8 mouse cellular contexts compared by ENCODE assay signal in the genomic region with DNA sequence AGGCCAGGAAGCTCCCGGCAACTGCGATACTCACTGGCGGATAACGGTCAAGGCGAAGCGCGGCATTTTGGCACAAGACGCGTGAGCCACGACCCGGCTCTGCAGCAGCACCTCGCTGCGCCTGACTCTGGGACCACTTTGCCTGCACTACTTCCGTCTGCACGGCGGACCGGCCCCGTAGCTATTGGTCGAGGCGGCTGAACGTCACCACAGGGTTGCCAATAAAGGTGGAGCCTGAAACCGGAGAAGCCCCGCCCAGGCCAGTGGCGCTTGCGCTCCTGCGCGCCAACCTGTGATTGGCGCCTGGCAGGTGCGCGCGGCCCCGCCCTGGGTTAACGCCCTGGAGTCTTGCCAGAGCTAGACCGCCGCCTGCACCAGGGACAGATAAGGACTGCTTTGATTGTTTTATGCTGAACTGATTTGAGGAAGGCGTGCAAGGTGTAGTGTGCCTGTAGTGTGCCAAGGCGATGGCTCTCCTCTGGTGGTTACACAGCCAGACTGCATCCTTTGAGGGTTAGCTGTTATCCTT. TPM values are rescaled to one million over a fixed set of nuclear protein-coding genes. Genes with fewer than 3 reads are reported as not detected.
DNase-seq lines count a peak whose midpoint lies in the region; ATAC-seq and TF ChIP-seq lines count a peak whose summit lies in the region.

Gene Tigar (minus strand): TSS at position 156 of the 529 bp plus-strand sequence.

- H3K4me2 ChIP-seq in hindbrain, postnatal 0 days (ENCODE audit: low read depth, low read length), result peak within 1 kb of the TSS; percentile 90

- TF ChIP-seq CTCF in gastrocnemius, adult 2 months (IDR thresholded peaks at IDR 0.05), result no peak
- TF ChIP-seq CTCF in hindbrain, postnatal 0 days (IDR thresholded peaks at IDR 0.05; ENCODE audit: low read depth), result peak; percentile 37; the same call in 1 of the 2 replicates
- TF ChIP-seq CTCF in left cerebral cortex, adult 2 months (IDR thresholded peaks at IDR 0.05), result peak; percentile 11; the same call in 1 of the 2 replicates

- no peaks in the 10 kb centered on the region for H3K27me3 ChIP-seq in hindbrain, postnatal 0 days (ENCODE audit: insufficient read depth, low read length)

- intact Hi-C loops in gastrocnemius, adult 2 months (cut with DNase I), result loop anchor here (5.0 kb wide), 1 partner anchor 82 kb away; no protein-coding TSS in a partner anchor
- intact Hi-C loops in left cerebral cortex, adult 2 months (cut with DNase I), result no loop called here

- H3K9me3 ChIP-seq in hindbrain, postnatal 0 days (ENCODE audit: low read length), result no peaks in the 10 kb centered on the region

- H3K4me3 ChIP-seq in gastrocnemius, adult 2 months, result peak within 1 kb of the TSS; percentile 80
- H3K4me3 ChIP-seq in hindbrain, postnatal 0 days (ENCODE audit: low read length), result peak within 1 kb of the TSS; percentile 64
- peak within 1 kb of the TSS; percentile 78 for H3K4me3 ChIP-seq in left cerebral cortex, adult 2 months

- peak within 1 kb of the TSS; percentile 94 for H3K27ac ChIP-seq in gastrocnemius, adult 2 months
- H3K27ac ChIP-seq in hindbrain, postnatal 0 days, result no peak within 1 kb of the TSS; the same call in 1 of the 2 replicates
- H3K27ac ChIP-seq in left cerebral cortex, adult 2 months, result peak within 1 kb of the TSS; percentile 63

- H3K36me3 ChIP-seq in hindbrain, postnatal 0 days (ENCODE audit: insufficient read depth, low read length), result no peaks in the 10 kb centered on the region

- H3K4me1 ChIP-seq in hindbrain, postnatal 0 days (ENCODE audit: insufficient read depth, low read length), result peaks cover 7% of the 10 kb centered on the region; the same call in 1 of the 2 replicates

- peak; percentile 98 for ATAC-seq in common myeloid progenitor, adult 5-6 weeks (replicated peaks; ENCODE audit: low read depth, poor library complexity, severe bottlenecking)
- ATAC-seq in hindbrain, postnatal 0 days, result peak; percentile 99
- ATAC-seq in megakaryocyte, adult 5-6 weeks (ENCODE audit: poor library complexity, severe bottlenecking), result peak; percentile 97

- peak within 1 kb of the TSS; percentile 55 for H3K9ac ChIP-seq in hindbrain, postnatal 0 days (replicated peaks; ENCODE audit: low read length)

- WGBS in hindbrain, postnatal 0 days, result 1% methylated on average over 37 of the region's 37 CpGs

- DNase-seq in ZHBTc4 (ENCODE audit: low read depth, low spot score), result peak; percentile 99
- peak; percentile 96 for DNase-seq in gastrocnemius, adult 2 months
- peak; percentile 97 for DNase-seq in hindbrain, postnatal 0 days (ENCODE audit: low spot score)
- DNase-seq in left cerebral cortex, adult 2 months (ENCODE audit: extremely low spot score in 1 of 2, low spot score in 2 of 2), result peak; percentile 93 to 94
- DNase-seq in right cerebral cortex, adult 2 months (ENCODE audit: low spot score in 2 of 2), result peak; percentile 94 to 96
- peak; percentile 93 for DNase-seq in urinary bladder, postnatal 14 days (ENCODE audit: low spot score)

RNA-seq across cellular contexts. Expression of gene Tigar, which starts in this region (rescaled TPM):
- 4.1 and 4.8 TPM in 2 replicates for total RNA-seq in common myeloid progenitor, adult 5-6 weeks (2017)
- 100 to 1,000 TPM in 1 of 2 experiments, 10 to 100 TPM in 1; 76.6 to 103 TPM for total RNA-seq in gastrocnemius, adult 2 months (2021)
- total RNA-seq in hindbrain, postnatal 0 days (2014; rRNA removed), result 6.6 and 7.7 TPM in 2 replicates
- 4.9 and 5.2 TPM in 2 replicates for polyA plus RNA-seq in hindbrain, postnatal 0 days (2015; fragmentation: Nextera tagmentation; extraction: Ambion mirVana)
- total RNA-seq in left cerebral cortex, adult 2 months (2021), result 10 to 100 TPM; 22.3 to 22.7 TPM
- total RNA-seq in megakaryocyte, adult 5-6 weeks (2015), result 4.0 and 4.7 TPM in 2 replicates
- 4.7 and 5.0 TPM in 2 replicates for total RNA-seq in megakaryocyte, adult 5-6 weeks (2017)
